Mouse (Mus musculus) heart, adult 2 months (tissue): ENCODE measurements around the gene Atp5f1. TPM values are rescaled to one million over a fixed set of nuclear protein-coding genes. Genes with fewer than 3 reads are reported as not detected.
"Not testable (repeated sequence)": the region's sequence is repeated elsewhere in the genome, so short reads cannot be mapped to it uniquely, and the experiment has no call there.

ENCODE experiments used
- DNase-seq, 2 experiments: peaks; one replicate each; pipeline ENCODE4 v3.0.0; 2021
- H3K27ac ChIP-seq: fragments of 200-600 bp; 2 replicates; pipeline ENCODE4 v1.8.1; 2022
- H3K27me3 ChIP-seq: fragments of 200-500 bp; 2 replicates; pipeline ENCODE4 v1.6.1; 2012; ENCODE audit warnings: mild to moderate bottlenecking, low read length, inconsistent platforms, mixed read lengths; ENCODE audit not compliant: control insufficient read depth, insufficient read depth
- H3K36me3 ChIP-seq: fragments of 200-500 bp; 2 replicates; pipeline ENCODE4 v1.6.1; 2012; ENCODE audit warnings: low read length, inconsistent platforms; ENCODE audit not compliant: control insufficient read depth, insufficient read depth
- H3K4me1 ChIP-seq: fragments of 200-500 bp; 2 replicates; pipeline ENCODE4 v1.6.1; 2011; ENCODE audit warnings: low read length; ENCODE audit not compliant: control insufficient read depth, insufficient read depth
- H3K4me3 ChIP-seq: fragments of 200-600 bp; 2 replicates; pipeline ENCODE4 v1.8.1; 2022
- H3K79me2 ChIP-seq: fragments of 200-500 bp; replicated peaks from 2 replicates; pipeline ENCODE4 v1.6.1; 2012; ENCODE audit warnings: mild to moderate bottlenecking, inconsistent platforms, low read length, moderate library complexity, mixed read lengths; ENCODE audit not compliant: control insufficient read depth, insufficient read depth
- H3K9ac ChIP-seq: fragments of 200-500 bp; 2 replicates; pipeline ENCODE4 v1.6.1; 2012; ENCODE audit warnings: low read depth, mild to moderate bottlenecking, control low read depth, inconsistent platforms, low read length, mixed read lengths
- CTCF ChIP-seq: fragments of 200-600 bp; IDR thresholded peaks from 2 replicates; pipeline ENCODE4 v1.8.1; 2022; ENCODE audit warnings: antibody characterized with exemption, mild to moderate bottlenecking, moderate library complexity
- EP300 ChIP-seq: fragments of 200-500 bp; IDR thresholded peaks from 2 replicates; pipeline ENCODE4 v1.6.1; 2011; ENCODE audit warnings: low read depth, low read length, control low read depth; ENCODE audit not compliant: insufficient read depth
- POLR2A ChIP-seq: fragments of 200-500 bp; IDR thresholded peaks from 2 replicates; pipeline ENCODE4 v1.6.1; 2011; ENCODE audit warnings: mild to moderate bottlenecking, low read depth, low read length, control low read depth; ENCODE audit not compliant: insufficient read depth
- WGBS: fragments of 180-500 bp; shearing (Covaris S2); methylation state at CpG from one replicate; pipeline ENCODE4 v1.1.7; 2018; 5-methylcytosine and 5-hydroxymethylcytosine counted together
- intact Hi-C: fragments of 180-260 bp; cut with DNase I; formaldehyde crosslinking; loops from one replicate; pipeline ENCODE4 v1.15.1; 2025
- long read RNA-seq: library from polyadenylated mRNA; stranded (forward); transcript quantifications from one replicate; pipeline ENCODE4 v2.0.0, GENCODE M21; 2021
- polyA plus RNA-seq: library from polyadenylated mRNA; depleted of rRNA; stranded (reverse); fragments of >200 nt; gene quantifications from 2 replicates; pipeline ENCODE4 v1.2.3, GENCODE M21; 2012; rRNA removed
- total RNA-seq, 2 experiments: library from RNA; stranded (reverse); gene quantifications; 2 replicates each; pipeline ENCODE4 v1.2.3; 2021

Gene Atp5f1
- 1,000 to 10,000 TPM; 1,076 to 1,219 TPM for total RNA-seq
- polyA plus RNA-seq = 478 and 1,133 TPM in 2 replicates
- long read RNA-seq, partial matches to known transcripts = 1,342 of 1,376 reads
- long read RNA-seq, other reads (novel, unspliced or antisense) = 34 of 1,376 reads

- peaks cover 27% of the 10 kb centered on the region for H3K36me3 ChIP-seq
- no peak for DNase-seq
- H3K79me2 ChIP-seq = peaks cover 4% of the 10 kb centered on the region
- intact Hi-C loops = loop anchor here (5.0 kb wide), 1 partner anchor 273 kb away; the partner anchor contains the start of gene Ddx20
- 9% methylated on average over 6 of the region's 6 CpGs for WGBS
- H3K27me3 ChIP-seq = no peaks in the 10 kb centered on the region
- peak within 1 kb of the TSS; percentile 78 for H3K4me3 ChIP-seq
- peaks cover 5% of the 10 kb centered on the region for H3K4me1 ChIP-seq
- peak within 1 kb of the TSS; percentile 96 for H3K9ac ChIP-seq
- peak within 1 kb of the TSS; percentile 95 for H3K27ac ChIP-seq
- TF ChIP-seq EP300 (no peak), CTCF (no peak), POLR2A (no peak)
These were observed at the start of gene Atp5f1 for GRCm38 (mm10) chr3:105959999-105960398. Gene Atp5f1 (minus strand): TSS chr3:105960099.

DNA sequence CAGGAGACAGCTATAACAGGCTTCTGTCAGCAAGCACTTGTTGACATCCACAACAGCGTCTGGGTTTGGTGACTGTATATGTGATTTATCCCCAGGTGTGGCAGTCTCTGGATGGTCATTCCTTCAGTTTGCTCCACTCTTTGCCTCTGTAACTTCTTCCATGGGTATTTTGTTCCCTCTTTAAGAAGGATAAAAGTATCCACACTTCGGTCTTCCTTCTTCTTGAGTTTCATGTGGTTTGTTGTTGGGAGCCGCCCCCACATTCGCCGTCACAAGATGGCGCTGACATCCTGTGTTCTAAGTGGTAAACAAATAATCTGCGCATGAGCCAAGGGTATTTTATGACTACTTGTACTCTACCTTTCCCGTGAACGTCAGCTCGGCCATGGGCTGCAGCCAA, 43.5 kb upstream of the Atp5f1 start:
- H3K4me3 ChIP-seq, intact Hi-C loops: not testable (repeated sequence)

DNA sequence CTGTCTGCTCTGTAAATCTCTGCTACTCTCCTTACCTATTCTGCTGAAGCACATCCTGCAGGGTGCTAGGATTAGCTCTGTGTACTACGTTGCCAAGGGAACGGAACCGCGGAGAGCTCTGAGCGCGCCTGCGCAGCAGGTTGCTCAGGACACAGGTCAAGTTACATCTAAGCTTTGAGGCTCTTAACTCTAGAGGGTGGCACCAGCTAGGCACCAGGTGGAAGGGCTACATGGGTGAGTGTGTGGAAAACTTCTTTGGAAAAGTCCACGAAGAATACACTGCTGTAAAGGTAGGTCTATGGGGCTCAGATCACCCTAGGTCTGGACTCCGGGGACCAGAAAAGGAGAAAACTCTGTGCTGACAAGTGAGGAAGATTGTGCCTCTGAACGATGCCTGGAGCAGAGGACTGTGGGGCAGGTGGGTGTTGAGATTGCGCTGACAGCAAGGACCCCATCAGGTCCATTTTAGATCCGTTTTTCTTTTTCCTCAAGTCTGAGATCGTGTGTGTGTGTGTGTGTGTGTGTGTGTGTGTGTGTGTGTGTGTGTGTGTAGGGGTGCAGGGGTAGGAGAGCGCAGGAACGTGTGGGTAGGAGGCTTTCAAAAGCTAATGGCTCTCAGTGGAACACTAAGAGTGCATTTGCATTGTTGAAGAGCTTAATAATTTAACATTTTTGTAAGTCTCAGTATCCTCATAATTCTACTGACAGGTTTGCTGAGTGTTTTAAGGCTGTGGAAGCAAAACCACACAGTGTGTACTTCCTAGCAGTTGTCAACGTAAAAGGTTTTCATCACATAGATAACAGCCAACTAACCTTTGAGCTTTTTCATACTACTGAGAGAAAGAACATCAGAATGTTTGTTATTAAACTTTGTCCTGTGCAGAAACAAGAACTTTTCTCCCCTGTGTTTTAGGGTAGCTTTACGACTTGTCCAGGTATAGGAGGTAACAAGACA, 41.8 kb upstream of the Atp5f1 start:
- Histone ChIP-seq H3K27me3 (no peaks in the 10 kb centered on the region), H3K9ac (no peak overlapping the region), H3K4me1 (no peaks in the 10 kb centered on the region), H3K4me3 (no peak overlapping the region), H3K79me2 (no peaks in the 10 kb centered on the region), H3K27ac (no peak overlapping the region), H3K36me3 (no peaks in the 10 kb centered on the region)
- TF ChIP-seq CTCF (no peak), POLR2A (no peak), EP300 (no peak)
- peak in 1 of 2 experiments; percentile 31 for DNase-seq
- intact Hi-C loops = no loop called here
- WGBS = 24% methylated on average over 17 of the region's 17 CpGs

More for the DNA sequence above, 43.5 kb upstream of the Atp5f1 start:
- 58% methylated on average over 10 of the region's 10 CpGs for WGBS
- H3K27ac ChIP-seq, H3K9ac ChIP-seq, DNase-seq, H3K27me3 ChIP-seq, H3K4me1 ChIP-seq, H3K36me3 ChIP-seq, H3K79me2 ChIP-seq: not testable (repeated sequence)

DNA sequence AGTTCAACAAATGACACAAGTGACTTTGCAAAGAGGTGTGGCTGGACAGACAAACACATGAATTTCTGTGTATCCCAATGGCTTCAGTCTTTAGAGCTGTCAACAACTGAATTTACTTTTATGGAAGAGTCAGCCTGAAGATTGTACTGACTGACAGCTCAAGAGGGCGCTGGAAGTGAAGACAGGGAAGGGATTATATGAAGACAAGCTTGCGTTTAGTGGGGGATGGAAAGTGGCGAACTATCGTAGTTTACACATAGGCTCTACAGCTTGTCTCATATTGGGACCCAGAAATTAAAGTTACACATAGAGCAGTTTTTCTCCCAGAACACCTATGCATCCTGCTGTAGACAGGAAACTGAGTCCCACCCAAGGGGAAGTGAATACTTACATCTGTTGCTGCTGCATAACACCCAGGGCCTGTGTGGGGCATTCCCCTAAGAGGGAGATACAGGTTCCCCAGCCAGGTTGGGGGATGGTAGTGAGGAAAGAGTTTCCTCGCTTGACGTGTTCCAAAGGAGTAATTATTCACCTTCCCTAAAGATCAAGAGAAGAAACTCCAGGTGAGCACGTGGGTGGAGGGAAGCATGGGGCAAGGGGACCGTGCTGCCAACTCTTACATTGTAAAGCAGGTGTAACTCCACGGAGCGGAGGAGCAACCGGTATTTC, 40.9 kb upstream of the Atp5f1 start:
- Histone ChIP-seq H3K27me3 (no peaks in the 10 kb centered on the region), H3K9ac (no peak overlapping the region), H3K36me3 (no peaks in the 10 kb centered on the region), H3K4me1 (no peaks in the 10 kb centered on the region), H3K79me2 (no peaks in the 10 kb centered on the region), H3K27ac (no peak overlapping the region), H3K4me3 (no peak overlapping the region)
- DNase-seq = no peak
- no peak for TF ChIP-seq POLR2A
- TF ChIP-seq CTCF = no peak
- no peak for TF ChIP-seq EP300
- 17% methylated on average over 11 of the region's 11 CpGs for WGBS
- intact Hi-C loops = no loop called here

GRCm38 (mm10) chr3:105994730-105995129, 34.8 kb upstream of the Atp5f1 start:
- no peak for TF ChIP-seq EP300
- TF ChIP-seq CTCF = no peak
- no peak for TF ChIP-seq POLR2A
- Histone ChIP-seq H3K27me3 (no peaks in the 10 kb centered on the region), H3K36me3 (no peaks in the 10 kb centered on the region), H3K9ac (no peak overlapping the region), H3K4me3 (no peak overlapping the region), H3K27ac (no peak overlapping the region), H3K4me1 (no peaks in the 10 kb centered on the region), H3K79me2 (no peaks in the 10 kb centered on the region)
- DNase-seq = no peak
- 59% methylated on average over 2 of the region's 2 CpGs for WGBS
- intact Hi-C loops = loop anchor here (5.0 kb wide), 1 partner anchor 883 kb away; no protein-coding TSS in a partner anchor
